Mouse (Mus musculus) hindbrain, embryonic 16.5 days (tissue): ENCODE results near the gene Mast4. TPM values are rescaled to one million over a fixed set of nuclear protein-coding genes. Genes with fewer than 3 reads are reported as not detected.

Source experiments
- ATAC-seq: fragments of 200-750 bp; cut with Nextera tagmentation; 2 replicates; pipeline ENCODE4 v1.8.0; 2017; ENCODE audit warnings: moderate TSS enrichment, moderate library complexity
- H3K27ac ChIP-seq: fragments of 300-500 bp; sonication (generic); 2 replicates; pipeline ENCODE4 v1.5.1; 2014; ENCODE audit warnings: low read depth, mild to moderate bottlenecking, control low read depth, low read length, moderate library complexity
- H3K27me3 ChIP-seq: fragments of 300-500 bp; sonication (generic); replicated peaks from 2 replicates; pipeline ENCODE4 v1.6.1; 2014; ENCODE audit warnings: low read length; ENCODE audit not compliant: control insufficient read depth, insufficient read depth
- H3K36me3 ChIP-seq: fragments of 300-500 bp; sonication (generic); 2 replicates; pipeline ENCODE4 v1.6.1; 2014; ENCODE audit warnings: mild to moderate bottlenecking, low read length, moderate library complexity, mixed read lengths; ENCODE audit not compliant: control insufficient read depth, insufficient read depth
- H3K4me1 ChIP-seq: fragments of 300-500 bp; sonication (generic); 2 replicates; pipeline ENCODE4 v1.6.1; 2014; ENCODE audit warnings: low read depth, low read length; ENCODE audit not compliant: control insufficient read depth, insufficient read depth
- H3K4me2 ChIP-seq: fragments of 300-500 bp; sonication (generic); 2 replicates; pipeline ENCODE4 v1.6.1; 2014; ENCODE audit warnings: mild to moderate bottlenecking, low read length, control low read depth, moderate library complexity
- H3K4me3 ChIP-seq: fragments of 300-500 bp; sonication (generic); 2 replicates; pipeline ENCODE4 v1.5.1; 2014; ENCODE audit warnings: mild to moderate bottlenecking, low read length, control low read depth, moderate library complexity
- H3K9ac ChIP-seq: fragments of 300-500 bp; sonication (generic); 2 replicates; pipeline ENCODE4 v1.6.1; 2014; ENCODE audit warnings: low read depth, mild to moderate bottlenecking, control low read depth, low read length, moderate library complexity
- H3K9me3 ChIP-seq: fragments of 300-500 bp; sonication (generic); 2 replicates; pipeline ENCODE4 v1.6.1; 2014; ENCODE audit warnings: mild to moderate bottlenecking, low read length, moderate library complexity; ENCODE audit not compliant: control insufficient read depth
- WGBS: fragments of 180-500 bp; shearing (Covaris S2); extraction: QIAGEN DNeasy Blood & Tissue Kit; methylation state at CpG from one replicate; pipeline ENCODE4 v1.1.7; 2014; 5-methylcytosine and 5-hydroxymethylcytosine counted together
- polyA plus RNA-seq: library from polyadenylated mRNA; unstranded; fragments of >200 nt; fragmentation: Nextera tagmentation; extraction: Ambion mirVana; gene quantifications from 2 replicates; pipeline ENCODE4 v1.2.1, GENCODE M21; 2015

Mast4 gene
- polyA plus RNA-seq, 1 experiment from 2014 or later: 24.6 TPM

DNA sequence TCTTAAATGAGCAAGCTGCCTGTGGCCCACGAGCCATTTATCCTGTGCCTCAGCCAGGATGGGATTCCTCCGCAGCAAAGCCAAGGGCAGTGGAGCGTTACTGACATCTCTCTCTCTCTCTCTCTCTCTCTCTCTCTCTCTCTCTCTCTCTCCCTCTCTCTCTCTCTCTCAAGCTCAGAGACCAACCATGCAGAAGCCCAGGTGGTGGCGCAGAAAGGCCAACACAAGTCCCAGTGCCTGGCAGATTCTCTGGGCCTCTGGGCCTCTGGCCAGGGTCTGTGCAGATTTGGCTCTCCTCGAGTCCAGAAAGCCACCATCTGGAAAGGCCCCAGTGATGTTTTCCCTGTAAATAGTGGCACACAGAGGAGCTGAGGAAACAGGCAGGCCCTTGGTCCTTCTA lies 220.0 kb downstream of the Mast4 start:
- no peak overlapping the region for H3K4me2 ChIP-seq
- H3K4me1 ChIP-seq: peaks cover 5% of the 10 kb centered on the region; the same call in 1 of the 2 replicates
- H3K9me3 ChIP-seq: no peaks in the 10 kb centered on the region
- H3K4me3 ChIP-seq: no peak overlapping the region
- H3K27ac ChIP-seq: peak overlapping the region; percentile 9; the same call in 1 of the 2 replicates
- H3K36me3 ChIP-seq: no peaks in the 10 kb centered on the region
- 22% methylated on average over 5 of the region's 5 CpGs for WGBS
- H3K27me3 ChIP-seq: no peaks in the 10 kb centered on the region
- peak; percentile 87 for ATAC-seq
- H3K9ac ChIP-seq: no peak overlapping the region; the same call in 1 of the 2 replicates

DNA sequence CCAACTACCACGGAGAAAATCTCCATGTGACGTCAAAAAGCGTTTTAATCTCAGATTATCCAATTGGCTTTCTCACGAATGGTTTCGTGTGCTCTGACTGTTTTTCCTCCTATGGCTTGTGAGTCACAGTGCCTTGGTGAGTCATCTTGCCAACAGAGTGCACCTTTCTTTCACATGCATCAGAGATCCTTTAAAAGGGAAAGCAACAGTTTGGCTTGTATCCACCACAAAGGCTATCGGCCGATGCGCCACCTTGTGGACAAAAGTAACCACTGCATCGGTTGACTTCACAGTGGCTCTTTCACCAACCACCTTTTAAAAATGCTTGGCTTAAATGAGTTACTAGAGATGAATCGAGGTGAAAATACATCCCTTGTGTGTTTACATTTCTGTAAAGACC lies 224.4 kb downstream of the Mast4 start:
- Histone ChIP-seq H3K4me3 (no peak overlapping the region), H3K9ac (no peak overlapping the region), H3K4me2 (peak overlapping the region; percentile 21; the same call in 1 of the 2 replicates), H3K27ac (no peak overlapping the region), H3K27me3 (no peaks in the 10 kb centered on the region), H3K36me3 (no peaks in the 10 kb centered on the region), H3K4me1 (peaks cover 5% of the 10 kb centered on the region; the same call in 1 of the 2 replicates), H3K9me3 (no peaks in the 10 kb centered on the region)
- 29% methylated on average over 10 of the region's 10 CpGs for WGBS
- peak; percentile 44 for ATAC-seq

DNA sequence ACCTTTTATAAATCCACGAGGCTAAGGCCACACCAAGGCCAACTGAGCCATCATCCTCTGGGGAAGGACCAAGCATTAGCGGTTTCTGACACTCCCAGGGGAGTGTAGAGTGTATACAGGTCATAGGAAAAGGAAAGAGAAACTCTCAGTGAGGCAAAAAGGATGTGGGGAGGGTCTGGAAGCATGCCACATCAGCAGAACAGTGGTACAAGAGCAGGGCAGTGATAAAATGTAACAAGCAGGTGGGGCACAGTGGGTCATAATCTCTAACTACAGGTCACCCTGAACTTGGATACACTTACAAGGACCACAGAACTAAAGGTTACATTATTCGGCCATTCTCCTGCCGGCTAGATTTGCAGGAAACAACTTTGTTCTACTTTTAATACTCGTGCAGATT lies 226.9 kb downstream of the Mast4 start:
- Histone ChIP-seq H3K36me3 (no peaks in the 10 kb centered on the region), H3K9me3 (no peaks in the 10 kb centered on the region), H3K27me3 (no peaks in the 10 kb centered on the region), H3K9ac (no peak overlapping the region), H3K4me2 (no peak overlapping the region), H3K27ac (no peak overlapping the region), H3K4me1 (no peaks in the 10 kb centered on the region), H3K4me3 (no peak overlapping the region)
- ATAC-seq: no peak
- 88% methylated on average over 5 of the region's 5 CpGs for WGBS

- Histone ChIP-seq H3K27me3 (no peaks in the 10 kb centered on the region), H3K4me2 (no peak overlapping the region), H3K27ac (no peak overlapping the region), H3K9ac (no peak overlapping the region), H3K36me3 (no peaks in the 10 kb centered on the region), H3K4me1 (peaks cover 4% of the 10 kb centered on the region; the same call in 1 of the 2 replicates), H3K9me3 (no peaks in the 10 kb centered on the region), H3K4me3 (no peak overlapping the region)
- ATAC-seq: peak; percentile 27; the same call in 1 of the 2 replicates
- 81% methylated on average over 6 of the region's 6 CpGs for WGBS
Observed at GRCm38 (mm10) chr13:103102598-103102997, 231.7 kb downstream of the Mast4 start.

DNA sequence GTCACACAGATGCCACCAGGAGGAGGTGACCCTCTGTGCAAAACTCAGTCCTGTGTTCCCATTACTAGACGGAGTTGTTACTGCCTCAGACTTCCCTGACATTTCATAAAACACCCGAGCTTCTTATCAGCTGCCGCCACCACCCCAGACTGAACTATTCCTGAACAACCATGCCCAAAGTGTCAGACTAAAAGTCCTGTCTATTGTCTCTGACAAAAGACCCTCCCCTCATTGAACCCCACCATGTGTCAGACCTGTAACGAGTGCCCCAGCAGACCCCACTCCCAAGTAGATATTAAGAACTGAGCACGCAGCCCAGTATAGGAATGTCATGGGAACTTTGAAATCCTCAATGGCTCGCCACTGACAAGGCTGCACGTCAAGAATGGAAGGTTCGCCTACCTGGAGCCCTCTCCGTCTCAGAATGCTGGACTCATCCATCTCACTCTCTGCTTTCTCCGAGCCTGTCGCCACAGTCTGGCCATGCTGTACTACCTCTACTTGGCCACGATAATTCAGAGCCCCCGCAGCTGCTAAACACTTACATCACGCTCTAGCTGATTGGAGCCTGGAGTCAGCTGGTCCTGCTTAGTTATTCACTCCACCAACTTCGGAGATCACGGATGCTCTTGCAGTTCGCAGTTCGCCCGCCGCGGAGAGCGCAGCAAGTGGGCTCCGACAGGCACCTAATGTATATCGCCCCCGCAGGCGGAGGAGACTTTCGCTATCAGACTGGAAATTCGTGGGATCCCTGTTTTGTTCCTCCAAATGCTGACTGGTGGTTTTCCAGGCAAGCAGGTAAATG lies 237.7 kb downstream of the Mast4 start:
- peak overlapping the region; percentile 29; the same call in 1 of the 2 replicates for H3K27ac ChIP-seq
- H3K36me3 ChIP-seq: no peaks in the 10 kb centered on the region
- H3K9ac ChIP-seq: peak overlapping the region; percentile 63
- peak overlapping the region; percentile 54 for H3K4me3 ChIP-seq
- whole genome bisulfite sequencing: 5% methylated on average over 28 of the region's 28 CpGs
- ATAC-seq: peak; percentile 95
- peaks cover 4% of the 10 kb centered on the region; the same call in 1 of the 2 replicates for H3K4me1 ChIP-seq
- H3K27me3 ChIP-seq: no peaks in the 10 kb centered on the region
- no peaks in the 10 kb centered on the region for H3K9me3 ChIP-seq
- H3K4me2 ChIP-seq: peak overlapping the region; percentile 94

DNA sequence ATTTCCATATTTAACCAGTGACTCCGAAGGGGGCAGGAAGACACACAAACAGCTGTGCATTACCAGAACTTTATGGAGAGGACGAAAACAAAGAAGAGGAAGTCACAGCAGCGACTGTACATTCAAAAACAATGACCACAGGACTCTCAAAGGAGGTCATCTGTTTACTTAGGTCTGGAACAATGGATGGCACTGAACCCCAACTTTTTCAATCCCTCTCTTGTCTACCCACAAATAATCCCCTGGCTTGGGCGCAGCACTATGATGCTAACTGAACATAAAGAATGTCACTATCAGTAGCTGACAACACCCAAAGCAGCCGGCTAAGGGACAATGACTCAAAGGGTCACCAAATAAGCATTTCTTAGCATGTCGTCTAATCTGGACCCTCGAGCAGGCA lies 238.8 kb downstream of the Mast4 start:
- no peak for ATAC-seq
- H3K27ac ChIP-seq: no peak overlapping the region
- peak overlapping the region; percentile 16 for H3K4me3 ChIP-seq
- peaks cover 4% of the 10 kb centered on the region; the same call in 1 of the 2 replicates for H3K4me1 ChIP-seq
- H3K9me3 ChIP-seq: no peaks in the 10 kb centered on the region
- H3K9ac ChIP-seq: no peak overlapping the region
- no peaks in the 10 kb centered on the region for H3K27me3 ChIP-seq
- peak overlapping the region; percentile 94 for H3K4me2 ChIP-seq
- 45% methylated on average over 7 of the region's 7 CpGs for WGBS
- H3K36me3 ChIP-seq: no peaks in the 10 kb centered on the region

DNA sequence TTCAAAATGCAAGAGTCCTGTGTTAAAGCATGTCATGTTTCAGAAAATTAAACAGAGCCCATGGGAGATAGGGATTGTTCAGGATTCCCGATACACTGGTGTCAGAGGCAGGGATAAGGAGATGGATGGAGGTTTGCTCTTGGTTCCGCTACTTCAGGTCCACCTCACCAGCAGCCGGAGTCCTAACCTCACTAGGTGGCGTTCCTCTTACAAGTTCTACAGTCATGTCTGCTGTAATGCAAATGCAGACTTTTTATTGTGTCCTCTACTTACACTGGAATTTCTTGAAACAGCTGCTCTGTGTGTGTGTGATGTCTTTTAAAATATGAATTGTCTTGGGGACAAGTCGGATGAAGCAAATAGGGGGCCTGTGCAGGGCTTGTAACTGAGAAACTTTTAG lies 239.7 kb downstream of the Mast4 start:
- Histone ChIP-seq H3K9ac (no peak overlapping the region), H3K4me3 (no peak overlapping the region), H3K27ac (no peak overlapping the region), H3K36me3 (no peaks in the 10 kb centered on the region), H3K27me3 (no peaks in the 10 kb centered on the region), H3K4me2 (peak overlapping the region; percentile 25), H3K4me1 (peaks cover 4% of the 10 kb centered on the region; the same call in 1 of the 2 replicates), H3K9me3 (no peaks in the 10 kb centered on the region)
- ATAC-seq: no peak
- WGBS: 64% methylated on average over 5 of the region's 5 CpGs

GRCm38 (mm10) chr13:103093713-103094112 lies 240.6 kb downstream of the Mast4 start:
- Histone ChIP-seq H3K4me2 (no peak overlapping the region), H3K36me3 (no peaks in the 10 kb centered on the region), H3K9me3 (no peaks in the 10 kb centered on the region), H3K27me3 (no peaks in the 10 kb centered on the region), H3K27ac (no peak overlapping the region), H3K4me1 (peaks cover 4% of the 10 kb centered on the region; the same call in 1 of the 2 replicates), H3K4me3 (no peak overlapping the region), H3K9ac (no peak overlapping the region)
- 68% methylated on average over 1 of the region's 1 CpGs for WGBS
- ATAC-seq: no peak

DNA sequence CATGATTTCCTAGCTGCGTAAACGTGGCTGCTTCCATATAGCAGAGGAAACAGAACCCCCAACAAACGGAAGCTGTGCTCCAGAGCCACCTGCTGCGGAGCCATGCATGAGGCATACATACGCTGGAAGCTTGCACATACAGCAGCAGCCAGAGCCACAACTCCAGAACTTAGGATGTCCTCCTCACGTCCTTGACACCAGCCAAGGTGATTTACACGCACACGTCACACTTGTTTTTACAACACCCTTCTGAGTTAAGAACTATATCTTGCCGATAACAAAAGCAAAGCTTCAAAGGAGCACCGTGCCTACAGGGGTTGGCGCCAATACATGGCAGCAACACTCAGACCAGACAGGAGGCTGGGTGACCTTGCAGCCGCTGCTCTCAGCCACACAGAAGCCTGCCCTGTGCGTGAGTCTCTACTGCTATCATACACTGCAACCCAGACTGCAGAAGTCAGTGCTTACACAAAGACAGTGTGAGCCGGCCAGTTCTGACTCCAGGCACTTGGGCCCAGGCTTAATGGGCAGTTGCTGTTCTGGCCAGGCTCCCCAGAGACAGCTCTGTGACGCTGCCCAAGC lies 248.7 kb downstream of the Mast4 start:
- Histone ChIP-seq H3K27ac (no peak overlapping the region), H3K4me1 (no peaks in the 10 kb centered on the region), H3K4me3 (no peak overlapping the region), H3K4me2 (no peak overlapping the region), H3K9ac (no peak overlapping the region), H3K9me3 (no peaks in the 10 kb centered on the region), H3K36me3 (no peaks in the 10 kb centered on the region), H3K27me3 (no peaks in the 10 kb centered on the region)
- 75% methylated on average over 15 of the region's 15 CpGs for WGBS
- ATAC-seq: peak; percentile 63; the same call in 1 of the 2 replicates
